Mouse (Mus musculus): ENCODE results near the gene Maip1.

Gene Maip1

DNA sequence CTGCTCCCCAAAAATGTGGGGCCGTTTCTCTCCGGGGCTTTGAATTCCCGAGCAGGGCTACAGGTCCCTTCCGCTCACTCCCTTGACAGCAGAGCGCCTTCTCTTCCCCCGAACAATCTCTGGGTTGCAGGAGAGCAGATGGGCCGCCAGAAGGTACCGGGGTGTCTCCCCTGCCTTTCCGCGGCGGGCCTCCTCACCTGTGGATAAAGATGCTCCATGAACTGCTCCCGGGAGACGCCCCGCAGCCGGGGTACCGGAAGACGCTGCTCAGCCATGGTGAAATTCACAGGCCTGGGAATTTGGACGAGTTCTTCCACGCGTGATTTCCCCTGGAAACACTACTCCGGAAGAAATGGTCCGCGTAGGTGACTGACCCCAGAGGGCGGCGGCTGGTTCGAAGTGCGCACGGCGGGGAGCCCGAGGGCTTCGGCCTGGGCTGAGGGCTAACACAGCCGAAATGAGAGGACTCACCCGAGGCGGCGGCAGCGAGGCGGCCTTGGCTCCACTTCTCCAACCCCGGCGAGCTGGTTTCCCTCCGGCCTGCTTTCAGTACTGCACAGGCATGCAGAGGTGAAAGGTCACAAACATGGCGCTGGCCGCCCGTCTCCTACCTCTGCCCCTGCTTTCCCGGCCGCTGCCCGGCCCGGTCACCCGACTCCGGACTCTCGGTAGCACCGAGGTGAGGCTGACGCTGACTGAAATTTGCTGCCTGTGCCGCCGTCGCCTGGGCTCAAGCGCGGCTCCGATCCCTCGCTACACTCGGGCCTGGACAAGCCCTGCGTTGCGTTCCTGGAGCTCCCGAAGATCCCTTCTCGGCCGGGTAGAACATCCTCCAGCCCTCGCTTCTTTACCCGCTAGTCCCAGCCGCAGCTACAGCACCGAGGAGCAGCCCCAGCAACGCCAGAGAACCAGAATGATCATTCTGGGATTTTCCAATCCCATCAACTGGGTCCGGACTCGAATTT is at the start of gene Maip1, which contains the start of gene Tyw5:
TSS of gene Maip1 (plus strand) at position 142 of the 965 bp plus-strand sequence.
TSS of gene Tyw5 (minus strand) at position 915 of the 965 bp plus-strand sequence.
- DNase-seq (ENCODE audit: low spot score) = peak; percentile 86

DNA sequence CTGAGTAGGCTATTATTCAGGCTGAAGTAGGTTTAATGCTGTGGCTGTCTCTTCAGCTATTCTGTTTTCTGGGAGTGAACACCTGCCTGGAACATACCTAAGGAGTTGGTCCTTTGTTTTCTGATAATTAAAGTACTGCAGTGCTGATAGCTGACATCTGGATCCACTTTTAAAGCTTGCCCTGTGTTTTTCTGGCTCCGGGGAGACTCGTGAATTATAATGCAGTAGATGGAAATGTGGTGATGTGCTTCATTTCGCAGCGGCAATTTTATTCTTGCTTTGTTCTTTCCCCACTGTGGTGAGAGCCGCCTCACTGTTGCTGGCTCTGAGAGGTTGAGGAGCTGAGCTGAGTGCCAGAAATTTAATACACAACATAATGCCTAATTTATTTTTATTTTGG is 47.6 kb upstream of the Maip1 start:
- DNase-seq (ENCODE audit: low spot score) = no peak

DNA sequence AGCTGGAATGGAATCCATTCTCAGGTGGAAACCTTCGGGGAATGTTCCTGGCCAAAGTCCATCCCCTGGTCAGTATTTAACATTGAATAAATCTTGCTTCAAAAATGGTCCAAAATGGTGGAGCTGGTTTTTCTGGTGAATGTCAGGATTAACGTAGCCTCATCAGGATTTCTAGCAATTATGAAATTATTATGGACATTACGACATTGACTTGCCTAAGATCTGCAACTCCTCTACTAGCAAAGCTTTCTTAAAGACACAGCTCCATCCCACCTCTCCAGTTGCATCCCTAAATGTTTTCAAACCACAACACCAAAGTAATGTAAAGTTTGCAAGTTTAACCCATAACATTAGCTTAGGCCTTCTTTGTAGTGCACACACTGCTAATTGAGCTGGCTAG is 38.7 kb upstream of the Maip1 start:
- DNase-seq (ENCODE audit: low spot score) = no peak

DNA sequence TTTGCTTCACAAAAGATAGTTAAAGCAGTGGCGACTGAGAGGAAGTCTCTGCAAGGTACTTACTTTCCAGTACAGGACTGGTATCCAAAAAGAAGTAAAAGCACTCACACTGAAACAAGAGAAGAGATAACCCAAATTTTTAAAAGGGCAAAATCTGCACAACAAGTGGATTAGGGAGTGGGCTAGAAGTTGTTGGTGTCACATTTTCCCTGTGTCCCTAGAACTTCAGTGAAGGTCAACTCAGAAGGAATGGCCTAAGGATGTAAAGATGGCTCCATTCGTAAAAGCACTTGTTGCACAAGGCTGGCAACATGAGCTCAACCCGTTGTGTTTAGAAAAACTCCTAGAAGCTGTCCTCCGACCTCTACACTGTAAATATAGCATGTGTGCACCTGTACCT is 37.0 kb upstream of the Maip1 start:
- no peak for DNase-seq (ENCODE audit: low spot score)

DNA sequence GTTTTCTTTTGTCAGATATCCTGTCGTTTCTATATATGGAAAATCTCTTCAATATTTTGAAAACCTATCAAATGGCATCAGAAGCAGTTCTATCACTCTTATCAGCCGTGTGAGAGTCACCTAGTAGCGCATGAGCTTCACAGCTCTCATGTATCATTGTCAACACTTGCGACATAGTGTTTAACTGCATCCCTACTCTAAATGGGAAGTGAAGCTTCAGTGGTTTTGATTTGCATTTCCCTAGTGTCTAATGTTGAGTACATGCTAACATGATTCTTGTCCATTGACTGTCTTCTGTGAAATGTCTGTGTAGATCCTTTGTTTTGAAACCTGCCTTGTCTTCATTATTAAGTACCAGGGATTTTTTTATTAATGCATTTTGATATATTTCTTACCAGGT is 35.7 kb upstream of the Maip1 start:
- DNase-seq (ENCODE audit: low spot score) = no peak

DNA sequence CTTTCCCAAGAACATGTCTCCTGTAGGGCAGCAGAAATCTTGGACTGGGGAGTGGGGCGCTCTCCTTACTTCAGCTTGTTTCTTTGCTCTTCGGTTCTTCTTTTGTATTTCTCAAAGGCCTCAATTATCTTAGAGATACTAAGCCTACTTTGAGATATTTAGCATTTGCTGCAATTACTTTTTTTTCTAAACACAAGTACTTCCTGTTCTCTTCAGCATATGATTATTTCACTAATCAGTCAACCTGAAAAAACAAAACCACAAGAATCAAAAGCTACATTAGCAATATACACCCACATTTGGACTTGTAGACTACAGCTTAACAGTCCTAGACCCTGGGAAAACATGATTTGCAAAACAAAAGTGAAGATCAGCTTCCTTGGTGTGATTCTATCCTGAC is 30.9 kb upstream of the Maip1 start:
- no peak for DNase-seq (ENCODE audit: low spot score)

DNA sequence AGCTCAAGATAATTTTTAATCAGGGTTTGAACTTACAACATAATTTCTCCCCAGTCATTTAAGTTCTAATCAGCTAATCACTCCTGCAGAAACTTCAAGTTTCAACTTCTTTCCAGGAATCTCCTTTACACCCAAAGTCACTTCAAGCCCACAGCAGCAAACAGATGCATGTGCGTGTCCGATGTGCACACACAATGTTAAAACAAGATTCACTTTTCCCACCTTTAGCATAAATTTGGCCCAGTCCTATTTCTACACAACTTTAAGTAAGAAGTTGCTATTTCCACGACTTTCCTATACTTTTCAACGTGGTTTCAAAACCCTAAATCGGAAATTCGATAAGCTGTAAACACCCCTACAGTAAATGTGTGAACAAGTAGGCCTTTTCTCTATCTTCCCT is 29.3 kb upstream of the Maip1 start:
- no peak for DNase-seq (ENCODE audit: low spot score)

DNA sequence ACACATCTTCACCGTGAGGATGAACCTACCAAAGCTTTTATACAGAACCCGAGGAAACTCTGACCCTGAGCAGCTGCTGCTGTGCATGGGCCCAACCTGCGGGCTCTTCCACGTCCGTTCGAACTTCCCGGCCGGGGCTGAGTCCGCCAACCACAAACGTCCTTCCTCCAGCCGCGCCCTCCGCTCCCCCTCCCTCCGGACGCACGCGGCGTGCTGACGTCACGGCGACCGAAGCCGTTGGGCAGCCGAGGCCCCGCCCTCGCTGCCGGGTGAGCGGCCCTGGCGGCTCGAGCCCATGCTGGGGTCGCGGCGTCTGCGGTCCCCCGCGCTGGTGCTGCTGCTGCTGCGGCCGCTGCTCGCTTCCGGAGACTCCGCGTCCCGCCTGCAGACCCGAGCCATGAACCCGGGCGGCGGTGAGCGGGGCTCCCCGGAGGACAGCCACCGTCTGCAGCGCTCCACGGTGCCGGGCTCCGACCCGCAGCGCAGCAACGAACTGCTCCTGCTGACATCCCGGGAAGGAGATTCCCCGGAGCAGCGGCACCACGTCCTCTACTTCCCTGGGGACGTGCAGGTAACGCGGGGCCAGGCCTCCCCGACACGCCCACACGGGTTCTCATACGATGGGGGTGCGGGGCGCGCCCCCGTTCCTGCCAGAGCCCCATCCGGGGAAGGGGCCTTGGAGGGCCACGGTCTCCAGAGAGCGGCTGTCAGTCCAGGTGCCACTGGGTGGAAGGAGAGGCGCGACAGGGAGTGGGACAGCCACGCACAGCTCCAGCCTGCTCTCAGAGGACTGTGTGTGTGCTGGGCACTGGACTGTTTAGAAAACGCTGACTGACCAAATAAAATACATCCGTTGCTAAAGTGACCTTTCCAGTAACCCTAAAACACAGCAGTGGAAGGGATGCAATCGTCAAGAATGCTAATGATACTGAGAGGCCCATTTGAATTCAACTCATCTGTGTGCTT is 28.5 kb upstream of the Maip1 start, which contains the start of gene 1700066M21Rik:
TSS of gene 1700066M21Rik (plus strand) at position 245 of the 966 bp plus-strand sequence.
- DNase-seq (ENCODE audit: low spot score) = peak; percentile 99

DNA sequence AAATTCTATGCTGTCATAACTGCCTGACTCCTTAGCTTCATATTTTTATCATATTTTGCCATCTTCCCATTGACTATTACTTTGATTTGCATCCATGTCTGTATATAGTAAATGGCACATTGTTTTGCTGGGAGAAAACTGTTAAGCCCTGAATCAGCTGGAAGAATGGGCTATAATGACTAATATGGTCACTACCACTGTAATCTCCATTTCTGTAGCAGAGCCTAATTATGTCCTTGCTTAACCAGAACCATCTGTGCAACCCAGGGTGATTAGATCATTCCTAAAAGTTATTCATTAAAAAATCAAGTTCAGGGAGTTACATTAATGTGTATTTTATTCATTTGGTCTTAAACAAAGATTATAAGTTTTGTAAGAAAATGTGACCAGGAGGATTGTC is 19.6 kb upstream of the Maip1 start:
- DNase-seq (ENCODE audit: low spot score) = no peak

DNA sequence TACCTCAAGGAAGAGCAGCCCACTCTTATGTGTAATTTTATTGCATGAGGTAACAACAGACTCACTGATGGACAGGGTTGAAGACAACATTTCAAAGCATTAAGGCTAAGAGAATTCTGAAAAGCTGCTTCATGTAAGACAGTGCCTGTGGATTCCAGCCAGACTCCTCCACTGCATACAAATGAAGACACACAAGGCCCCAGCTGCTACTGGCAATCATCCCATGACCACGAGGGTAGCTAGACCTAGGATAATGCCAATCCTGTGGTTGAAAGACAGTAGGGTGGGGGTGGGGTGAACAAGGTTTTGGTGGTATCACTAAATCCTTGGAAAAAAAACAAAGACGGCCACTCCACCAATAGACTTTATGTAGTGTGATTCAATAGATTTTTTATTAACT is 18.3 kb upstream of the Maip1 start:
- DNase-seq (ENCODE audit: low spot score) = no peak

DNA sequence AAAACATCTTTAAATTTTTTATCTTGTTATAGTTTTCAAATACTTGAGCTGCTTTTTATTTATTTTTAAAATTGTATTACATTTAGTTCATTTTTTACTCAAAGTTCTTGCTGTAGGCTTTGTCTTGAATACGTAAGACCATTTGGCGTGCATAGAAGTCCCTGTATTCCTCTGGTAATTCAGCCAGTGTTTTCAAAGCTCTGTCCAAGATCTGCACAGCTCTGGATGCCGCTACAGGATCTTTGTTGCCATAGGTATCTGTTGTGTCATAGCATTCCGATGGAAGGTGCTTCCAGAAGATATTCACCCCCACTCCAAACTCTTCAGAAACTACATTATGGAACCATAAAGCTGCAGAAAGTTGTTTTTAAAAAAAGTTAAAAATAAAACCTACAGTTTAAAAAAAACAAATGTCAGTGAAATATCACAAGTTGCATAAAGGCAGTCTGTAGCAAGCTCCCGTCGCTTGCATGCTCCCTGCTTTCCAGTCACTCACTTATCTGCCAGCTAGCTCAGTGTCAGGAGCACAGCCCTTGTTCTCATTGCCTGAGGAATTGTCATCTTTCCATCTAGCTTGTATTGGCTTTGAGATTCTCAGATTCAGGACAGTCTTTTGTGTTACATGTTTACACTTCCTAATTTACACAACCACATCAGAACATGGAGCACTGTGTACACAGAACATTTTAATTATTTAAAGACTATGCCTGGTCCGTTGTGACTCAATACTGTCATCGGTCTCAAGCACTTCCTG is 17.5 kb upstream of the Maip1 start:
- DNase-seq (ENCODE audit: low spot score) = no peak

DNA sequence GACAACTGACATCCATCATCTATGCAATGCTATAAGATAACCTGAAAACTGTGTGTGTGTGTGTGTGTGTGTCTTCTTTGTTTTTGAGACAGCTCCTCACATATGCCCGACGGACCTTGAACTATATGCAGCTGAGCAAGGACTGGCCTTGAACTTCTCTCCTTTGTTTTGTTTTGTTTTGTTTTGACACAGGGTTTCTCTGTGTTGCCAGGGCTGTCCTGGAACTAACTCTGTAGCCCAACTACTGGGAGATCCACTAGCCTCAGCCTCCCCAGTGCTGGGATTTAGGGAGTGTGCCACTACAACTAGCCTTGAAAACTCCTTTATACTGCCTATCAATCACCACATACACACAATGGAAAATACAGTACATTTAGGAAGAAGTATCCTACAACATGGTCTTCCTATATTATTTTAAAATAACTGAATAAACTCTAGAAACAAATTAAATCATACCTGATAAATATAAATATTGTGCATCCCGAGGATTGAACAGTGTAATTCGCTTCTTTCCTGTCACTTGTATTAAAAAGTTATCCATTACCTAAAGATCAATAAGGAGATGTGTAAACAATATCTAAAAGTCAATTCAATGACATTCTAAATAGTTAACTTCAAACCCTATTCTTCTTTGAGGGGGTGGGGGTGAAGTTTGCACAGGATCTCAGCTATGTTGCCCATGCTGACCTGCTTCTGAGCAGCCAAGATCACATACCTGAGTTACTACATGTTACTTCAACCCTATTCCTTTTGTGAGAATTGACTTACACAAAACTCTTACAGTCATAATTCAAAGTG is 14.9 kb upstream of the Maip1 start:
- no peak for DNase-seq (ENCODE audit: low spot score)

DNA sequence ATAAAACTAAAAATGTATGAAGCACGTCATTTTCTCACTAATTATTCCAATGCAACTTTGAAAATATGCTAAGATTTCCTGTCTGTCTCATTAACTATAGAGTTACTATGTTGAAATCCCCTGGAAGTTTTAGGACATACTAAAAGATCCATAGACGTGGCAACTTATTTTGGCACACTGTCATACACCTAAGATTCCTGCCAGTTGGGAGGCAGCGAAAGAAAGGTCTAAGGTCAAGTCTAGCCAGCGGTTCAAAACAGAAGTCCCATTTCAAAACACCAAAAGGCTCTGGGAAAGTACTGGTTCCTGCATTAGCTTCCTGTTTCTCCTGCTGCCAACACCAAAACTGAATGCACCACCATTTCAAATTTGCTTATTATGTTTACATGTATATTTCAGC is 13.7 kb upstream of the Maip1 start:
- DNase-seq (ENCODE audit: low spot score) = no peak

DNA sequence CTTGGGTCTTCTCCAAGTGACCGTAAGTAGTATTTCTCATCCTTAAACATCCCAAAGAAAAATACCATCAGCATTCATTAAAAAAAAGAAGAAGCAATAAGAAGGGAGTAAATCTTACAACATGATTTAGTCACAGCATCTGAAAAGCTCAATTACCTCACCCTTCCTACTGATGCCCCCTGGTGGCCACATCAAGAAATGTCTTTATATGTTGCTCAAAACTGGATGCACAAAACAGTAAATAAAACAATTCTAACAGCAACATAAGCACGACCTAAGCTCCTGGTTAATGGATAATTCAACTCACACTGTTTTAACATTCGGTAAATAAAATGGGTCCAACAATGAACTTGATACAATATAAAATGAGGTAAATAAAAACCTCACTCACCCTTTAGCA is 12.1 kb upstream of the Maip1 start:
- peak; percentile 68 for DNase-seq (ENCODE audit: low spot score)

DNA sequence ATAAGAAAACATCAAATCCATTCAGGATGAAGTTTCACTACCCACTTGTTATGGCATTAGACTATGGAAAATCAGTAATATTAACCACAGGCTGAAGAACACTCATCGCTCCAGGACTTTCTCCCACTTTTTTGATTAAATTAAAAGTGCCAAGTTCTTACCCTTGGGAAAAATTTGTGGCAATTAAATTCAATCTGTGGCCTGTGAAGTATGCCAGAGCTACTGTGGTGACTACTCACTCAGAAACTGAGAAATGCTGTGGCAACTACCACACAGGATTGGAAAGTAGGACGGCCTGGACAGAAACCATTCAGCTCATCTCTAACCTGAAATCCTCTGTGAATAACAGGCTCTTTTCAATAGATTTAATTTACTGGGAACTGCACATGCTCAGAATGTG is 5.8 kb upstream of the Maip1 start:
- DNase-seq (ENCODE audit: low spot score) = no peak

DNA sequence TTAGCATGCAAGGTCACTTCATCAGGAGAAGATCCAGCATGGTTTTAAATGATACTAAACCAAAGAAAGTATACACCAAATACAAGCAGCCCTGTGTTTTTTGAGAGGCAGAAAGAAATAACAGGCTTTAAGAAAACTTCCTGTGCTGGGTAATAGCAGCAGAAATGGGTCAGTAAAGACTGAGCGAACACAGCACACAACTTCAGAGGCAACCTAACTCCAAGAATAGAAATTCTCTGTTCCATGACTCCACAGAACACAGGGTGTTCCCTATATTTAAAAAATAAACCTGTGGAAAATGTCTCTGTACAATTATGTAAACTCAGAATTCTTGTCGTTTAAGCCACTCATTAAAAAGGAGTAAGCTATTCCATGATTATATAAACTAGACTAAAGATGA is 5.3 kb upstream of the Maip1 start:
- DNase-seq (ENCODE audit: low spot score) = no peak

DNA sequence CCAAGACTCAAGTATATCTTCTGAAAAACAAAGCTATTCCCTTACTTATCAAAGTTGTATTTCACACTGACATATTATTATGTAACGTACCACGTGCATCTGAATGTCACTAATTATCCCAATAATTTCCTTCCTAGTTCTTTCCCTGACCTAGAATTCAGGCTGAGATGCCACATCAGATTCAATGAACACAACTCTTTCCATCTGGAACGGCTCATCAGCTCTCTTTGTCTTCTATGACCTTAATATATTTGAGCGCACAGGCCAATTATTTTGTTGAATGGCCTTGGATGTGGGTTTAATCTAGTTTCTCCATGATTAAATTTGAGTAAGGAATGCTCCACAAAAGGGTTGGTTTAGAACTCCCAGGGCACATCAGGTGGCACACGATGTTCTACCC is 4.0 kb upstream of the Maip1 start:
- DNase-seq (ENCODE audit: low spot score) = no peak

DNA sequence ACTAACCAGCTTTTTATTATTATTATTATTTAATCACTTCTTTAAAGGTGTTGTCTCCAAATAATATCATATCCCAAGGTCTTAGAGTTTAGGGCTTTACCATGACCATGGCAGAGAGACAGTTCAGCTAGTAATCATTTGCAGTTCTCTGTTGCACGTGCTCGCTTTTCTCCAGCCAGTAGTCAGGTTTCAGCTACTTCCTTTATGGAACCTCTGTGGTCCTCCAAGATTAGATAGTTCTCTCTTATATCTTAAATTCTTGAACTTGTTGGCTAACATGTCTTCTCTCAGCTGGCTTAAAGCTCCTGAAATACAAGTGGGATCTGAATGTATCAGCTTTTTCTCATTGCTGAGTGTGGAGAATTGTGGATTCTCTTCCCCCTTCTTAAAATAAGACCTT is 2.9 kb downstream of the Maip1 start:
- DNase-seq (ENCODE audit: low spot score) = no peak

DNA sequence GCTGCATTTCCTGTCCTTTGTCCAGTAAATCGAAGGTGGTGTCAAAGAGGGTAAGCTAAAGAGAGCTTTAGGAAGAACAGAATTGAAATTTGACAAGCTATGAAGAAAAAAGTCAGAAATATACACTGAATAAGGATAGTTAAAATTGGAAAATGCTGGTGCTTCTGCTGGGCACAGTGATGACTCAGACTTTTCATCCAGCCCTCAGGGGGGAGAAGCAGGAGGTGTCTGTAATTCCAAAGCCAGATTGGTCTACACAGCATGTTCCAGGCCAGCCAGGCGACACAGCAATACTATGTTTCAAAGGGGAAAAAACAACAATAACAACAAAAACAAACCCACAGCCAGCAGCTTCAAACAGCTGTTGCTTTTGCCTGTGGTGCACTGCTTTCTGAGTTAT is 7.3 kb downstream of the Maip1 start:
- no peak for DNase-seq (ENCODE audit: low spot score)

DNA sequence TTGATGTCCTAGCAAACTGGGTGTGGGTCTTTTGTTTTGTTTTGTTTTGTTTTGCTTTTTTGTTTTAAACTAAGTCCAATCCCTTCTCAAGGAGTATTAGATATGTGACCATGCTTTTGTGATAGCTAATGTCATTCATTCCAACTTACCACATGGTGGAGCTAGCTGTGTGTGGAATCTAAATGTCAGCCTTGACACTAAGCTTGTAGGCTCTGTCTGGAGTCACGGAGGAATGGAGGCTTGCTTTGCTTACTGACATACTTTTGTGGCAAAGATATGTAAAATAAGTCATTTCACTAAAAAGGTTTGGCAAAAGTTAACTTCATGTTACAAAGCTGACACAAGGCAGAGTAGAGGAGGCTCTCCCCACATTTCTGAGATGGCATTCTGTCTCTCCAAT is 17.6 kb downstream of the Maip1 start:
- peak; percentile 71 for DNase-seq (ENCODE audit: low spot score)
